ENCODE assay signal across 19 mouse cellular contexts in genomic region chr9:102926137-102926536, GRCm38 (mm10).
DNase-seq lines count a peak whose midpoint lies in the region; ATAC-seq lines count a peak whose summit lies in the region.
"Had no signal": no experiment of that assay in that cellular context is flagged by ENCODE, and none has a peak within 500 bp of the region (broad histone marks: within the 10 kb centered on the region; RNA-seq: fewer than 3 reads in every experiment).

No protein-coding gene starts in this region.

- no peak overlapping the region for H3K27ac ChIP-seq in heart, embryonic 10.5 days
- no peak overlapping the region for H3K27ac ChIP-seq in intestine, embryonic 14.5 days (ENCODE audit: low read depth)
- no peak overlapping the region for H3K27ac ChIP-seq in liver, embryonic 13.5 days
- H3K27ac ChIP-seq: embryonic facial prominence, embryonic 15.5 days; heart, embryonic 13.5 days; hindbrain, embryonic 12.5 days; liver, embryonic 15.5 days; midbrain, embryonic 13.5 days had no signal

- ATAC-seq in intestine, embryonic 14.5 days (replicated peaks; ENCODE audit: low FRiP score, low TSS enrichment, low read depth): peak; percentile 51; the same call in 1 of the 2 replicates
- ATAC-seq in liver, embryonic 13.5 days (ENCODE audit: low read depth): peak; percentile 45; the same call in 1 of the 2 replicates
- no peak for ATAC-seq in megakaryocyte-erythroid progenitor cell, adult 5-6 weeks (replicated peaks; ENCODE audit: low FRiP score, low TSS enrichment, poor library complexity, severe bottlenecking)
- ATAC-seq: forebrain, embryonic 14.5 days; lung, postnatal 0 days; midbrain, embryonic 13.5 days had no signal

- H3K9ac ChIP-seq in intestine, embryonic 14.5 days (ENCODE audit: low read length): no peak overlapping the region
- H3K9ac ChIP-seq in liver, embryonic 13.5 days: no peak overlapping the region
- H3K9ac ChIP-seq: embryonic facial prominence, embryonic 15.5 days; heart, embryonic 13.5 days; hindbrain, embryonic 12.5 days; liver, embryonic 15.5 days; midbrain, embryonic 13.5 days had no signal

- no peaks in the 10 kb centered on the region for H3K9me3 ChIP-seq in heart, embryonic 10.5 days
- H3K9me3 ChIP-seq in intestine, embryonic 14.5 days (ENCODE audit: control insufficient read depth, low read length): no peaks in the 10 kb centered on the region
- no peaks in the 10 kb centered on the region for H3K9me3 ChIP-seq in liver, embryonic 13.5 days (replicated peaks)
- H3K9me3 ChIP-seq: embryonic facial prominence, embryonic 15.5 days; heart, embryonic 13.5 days; hindbrain, embryonic 12.5 days; liver, embryonic 15.5 days; midbrain, embryonic 13.5 days had no signal

- no peaks in the 10 kb centered on the region for H3K36me3 ChIP-seq in heart, embryonic 10.5 days
- no peaks in the 10 kb centered on the region for H3K36me3 ChIP-seq in intestine, embryonic 14.5 days (ENCODE audit: control insufficient read depth, insufficient read depth, low read length)
- no peaks in the 10 kb centered on the region for H3K36me3 ChIP-seq in liver, embryonic 13.5 days
- H3K36me3 ChIP-seq: embryonic facial prominence, embryonic 15.5 days; heart, embryonic 13.5 days; hindbrain, embryonic 12.5 days; liver, embryonic 15.5 days; midbrain, embryonic 13.5 days had no signal

- peaks cover 23% of the 10 kb centered on the region for H3K4me1 ChIP-seq in heart, embryonic 10.5 days
- no peaks in the 10 kb centered on the region for H3K4me1 ChIP-seq in intestine, embryonic 14.5 days (replicated peaks; ENCODE audit: control insufficient read depth, insufficient read depth, low read length)
- H3K4me1 ChIP-seq in liver, embryonic 13.5 days (replicated peaks): peaks cover 14% of the 10 kb centered on the region
- H3K4me1 ChIP-seq: liver, embryonic 15.5 days had no signal

- no peaks in the 10 kb centered on the region for H3K27me3 ChIP-seq in heart, embryonic 10.5 days (ENCODE audit: insufficient read depth, poor library complexity, severe bottlenecking)
- H3K27me3 ChIP-seq in intestine, embryonic 14.5 days (replicated peaks; ENCODE audit: control insufficient read depth, insufficient read depth, low read length): no peaks in the 10 kb centered on the region
- no peaks in the 10 kb centered on the region for H3K27me3 ChIP-seq in liver, embryonic 13.5 days
- H3K27me3 ChIP-seq: embryonic facial prominence, embryonic 15.5 days; heart, embryonic 13.5 days; hindbrain, embryonic 12.5 days; liver, embryonic 15.5 days; midbrain, embryonic 13.5 days had no signal

- peak; percentile 46 for DNase-seq in heart, embryonic 10.5 days (ENCODE audit: low spot score)
- no peak for DNase-seq in heart, postnatal 36 days
- DNase-seq in intestine, embryonic 14.5 days (ENCODE audit: low spot score): no peak
- peak; percentile 72 for DNase-seq in kidney, adult 9 months
- DNase-seq in liver, embryonic 13.5 days: no peak
- no peak for DNase-seq in cerebellum, adult 18-20 months
- DNase-seq in layer of hippocampus, adult 9-11 months: no peak
- DNase-seq: adrenal gland, postnatal 14 days; cerebellum, adult 8-10 months; heart, postnatal 14 days; layer of hippocampus, postnatal 36 days had no signal

- no peak overlapping the region for H3K4me2 ChIP-seq in intestine, embryonic 14.5 days (ENCODE audit: low read length)
- H3K4me2 ChIP-seq in liver, embryonic 13.5 days: no peak overlapping the region
- H3K4me2 ChIP-seq: embryonic facial prominence, embryonic 15.5 days; heart, embryonic 13.5 days; hindbrain, embryonic 12.5 days; liver, embryonic 15.5 days; midbrain, embryonic 13.5 days had no signal

- intact Hi-C loops in heart, postnatal 36 days (cut with DNase I): no loop called here

- H3K4me3 ChIP-seq in heart, embryonic 10.5 days: no peak overlapping the region
- H3K4me3 ChIP-seq in intestine, embryonic 14.5 days (ENCODE audit: low read depth, low read length): no peak overlapping the region
- no peak overlapping the region for H3K4me3 ChIP-seq in liver, embryonic 13.5 days (replicated peaks)
- H3K4me3 ChIP-seq: embryonic facial prominence, embryonic 15.5 days; heart, embryonic 13.5 days; hindbrain, embryonic 12.5 days; liver, embryonic 15.5 days; midbrain, embryonic 13.5 days had no signal

- WGBS in heart, embryonic 10.5 days: 86% methylated on average over 3 of the region's 3 CpGs
- WGBS in intestine, embryonic 14.5 days: 79% methylated on average over 3 of the region's 3 CpGs
- 73% methylated on average over 3 of the region's 3 CpGs for WGBS in liver, embryonic 13.5 days (ENCODE audit: insufficient replicate concordance)

Comparison
In these comparisons a context has a peak if more than half of its experiments do, and no peak if none do; other contexts are left out.
1. DNase-seq: peak in heart, embryonic 10.5 days (single experiment) and kidney, adult 9 months (single experiment); none in heart, postnatal 36 days (0 of 2), intestine, embryonic 14.5 days (single experiment), liver, embryonic 13.5 days (single experiment), cerebellum, adult 18-20 months (0 of 2) and layer of hippocampus, adult 9-11 months (single experiment).